Mouse (Mus musculus) macrophage (primary cell): ENCODE data around the gene Cdkal1. TPM values are rescaled to one million over a fixed set of nuclear protein-coding genes. Genes with fewer than 3 reads are reported as not detected.

Source experiments
- H3K27ac ChIP-seq: fragments of 350-480 bp; formaldehyde crosslinking; 2 replicates; pipeline ENCODE4 v1.9.0; 2021
- H3K36me3 ChIP-seq: fragments of 350-480 bp; formaldehyde crosslinking; 2 replicates; pipeline ENCODE4 v1.9.0; 2021; ENCODE audit errors: inconsistent target
- H3K4me3 ChIP-seq: fragments of 350-480 bp; formaldehyde crosslinking; 2 replicates; pipeline ENCODE4 v1.9.0; 2021; ENCODE audit errors: inconsistent target
- H3K79me2 ChIP-seq: fragments of 350-480 bp; formaldehyde crosslinking; 2 replicates; pipeline ENCODE4 v1.9.0; 2021; ENCODE audit errors: inconsistent target
- WGBS: methylation state at CpG from one replicate; pipeline ENCODE4 v1.1.7; 2026; ENCODE audit warnings: inconsistent platforms; ENCODE audit not compliant: missing documents; 5-methylcytosine and 5-hydroxymethylcytosine counted together
- polyA plus RNA-seq: library from polyadenylated mRNA; stranded (reverse); fragments of 250-400 nt; gene quantifications from 3 replicates; pipeline ENCODE4 v1.2.4, GENCODE M21; 2018; ENCODE audit warnings: inconsistent platforms

The Cdkal1 gene
- polyA plus RNA-seq, 1 experiment from 2014 or later: 12.2 TPM

DNA sequence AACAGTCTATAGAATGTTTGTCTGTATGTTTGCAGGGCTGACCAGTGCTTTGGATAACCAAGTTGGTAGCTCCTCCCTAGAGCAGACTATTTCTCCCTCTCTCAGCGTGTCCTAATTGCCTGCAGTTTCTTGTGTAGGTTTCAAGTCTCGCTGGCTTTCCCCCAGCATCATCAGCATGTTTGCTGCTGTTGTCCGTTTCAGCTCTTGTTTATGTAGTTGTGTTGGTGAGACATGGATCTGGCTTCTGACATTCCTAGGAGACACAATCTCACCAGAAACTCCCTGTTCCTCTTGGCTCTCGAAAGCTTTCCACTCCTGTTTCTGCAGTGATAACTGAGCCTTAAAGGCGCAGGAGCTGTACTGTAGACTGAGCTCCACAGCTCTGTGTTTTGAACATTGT is 224.1 kb downstream of the Cdkal1 start:
- H3K4me3 ChIP-seq: no peak overlapping the region
- 98% methylated on average over 4 of the region's 5 CpGs for WGBS

DNA sequence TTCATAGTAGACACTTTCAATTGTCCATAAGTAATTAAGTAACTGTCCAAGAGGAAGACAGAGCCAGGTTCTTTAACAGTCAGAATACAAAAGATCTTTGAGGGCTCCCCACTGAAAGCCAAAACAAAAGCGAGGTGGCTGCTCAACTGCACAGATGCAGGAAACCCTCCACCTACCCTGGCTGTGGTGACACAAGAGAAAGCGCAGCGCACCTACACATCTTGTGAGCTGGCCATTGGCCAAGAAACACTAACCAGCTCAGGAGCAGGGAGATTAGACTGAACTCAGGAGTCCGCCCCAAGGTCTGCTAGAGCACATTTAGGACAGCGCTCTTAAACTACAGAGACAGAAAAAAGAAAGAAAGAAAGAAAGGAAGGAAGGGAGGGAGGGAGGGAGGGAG is 226.9 kb downstream of the Cdkal1 start:
- Histone ChIP-seq H3K36me3 (no peaks in the 10 kb centered on the region), H3K4me3 (no peak overlapping the region), H3K27ac (no peak overlapping the region), H3K79me2 (no peaks in the 10 kb centered on the region)
- 66% methylated on average over 4 of the region's 5 CpGs for WGBS

More for the DNA sequence above, 224.1 kb downstream of the Cdkal1 start:
- Histone ChIP-seq H3K79me2 (no peaks in the 10 kb centered on the region), H3K36me3 (no peaks in the 10 kb centered on the region), H3K27ac (no peak overlapping the region)

DNA sequence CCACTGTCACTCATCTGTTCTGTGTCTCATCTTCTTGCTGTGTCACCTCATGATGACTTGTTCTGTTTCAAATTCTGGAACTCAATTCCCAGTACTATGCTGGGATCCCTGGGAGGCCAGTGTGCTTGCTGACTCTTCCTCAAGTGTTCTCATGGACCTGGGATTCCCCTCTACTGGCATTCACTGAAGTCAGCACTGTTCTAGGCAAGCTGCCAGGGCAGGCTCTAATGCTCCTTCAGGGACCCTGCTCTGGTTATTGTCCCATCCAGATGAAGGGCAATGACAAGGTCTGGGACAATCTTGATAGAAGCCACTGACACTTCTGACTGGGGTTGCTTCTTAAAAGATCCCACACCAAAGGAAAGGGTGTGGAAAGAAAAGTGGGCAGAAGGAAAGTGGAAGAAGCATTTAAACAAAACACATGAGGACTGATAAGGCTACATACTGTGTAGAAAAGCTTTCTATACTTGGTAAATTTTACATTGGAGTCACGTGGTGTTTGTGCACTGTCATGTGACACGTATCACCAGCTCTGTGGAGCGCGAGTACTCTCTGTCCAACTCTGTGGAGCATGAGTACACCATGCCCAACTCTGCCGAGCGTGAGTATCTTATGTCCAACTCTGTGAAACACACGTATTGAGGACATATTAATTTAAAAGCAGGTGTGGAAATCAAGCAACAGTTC is 227.9 kb downstream of the Cdkal1 start:
- Histone ChIP-seq H3K79me2 (no peaks in the 10 kb centered on the region), H3K36me3 (no peaks in the 10 kb centered on the region), H3K4me3 (no peak overlapping the region), H3K27ac (no peak overlapping the region)
- WGBS: 96% methylated on average over 7 of the region's 7 CpGs

DNA sequence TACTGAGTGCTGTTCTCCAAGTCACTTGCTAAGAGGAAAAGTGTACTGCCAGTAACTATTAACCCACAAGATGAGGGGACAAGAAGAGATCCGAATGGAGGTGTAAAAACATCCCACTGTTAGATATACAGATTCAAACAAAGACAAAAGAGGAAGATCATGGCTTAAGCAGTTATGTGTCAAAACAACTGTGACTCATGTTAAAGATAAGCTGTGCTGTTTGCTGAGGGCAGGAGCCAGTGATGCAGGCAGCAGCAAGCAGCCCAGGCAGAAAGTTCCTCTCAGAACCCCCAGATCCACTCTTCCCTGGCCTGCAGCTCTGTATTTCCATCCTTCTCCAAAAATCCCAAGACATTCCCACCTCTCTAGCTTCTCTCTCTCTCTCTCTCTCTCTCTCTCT is 230.5 kb downstream of the Cdkal1 start:
- H3K27ac ChIP-seq: no peak overlapping the region
- 44% methylated on average over 1 of the region's 1 CpGs for WGBS
- H3K4me3 ChIP-seq: no peak overlapping the region
- no peaks in the 10 kb centered on the region for H3K79me2 ChIP-seq
- H3K36me3 ChIP-seq: no peaks in the 10 kb centered on the region

DNA sequence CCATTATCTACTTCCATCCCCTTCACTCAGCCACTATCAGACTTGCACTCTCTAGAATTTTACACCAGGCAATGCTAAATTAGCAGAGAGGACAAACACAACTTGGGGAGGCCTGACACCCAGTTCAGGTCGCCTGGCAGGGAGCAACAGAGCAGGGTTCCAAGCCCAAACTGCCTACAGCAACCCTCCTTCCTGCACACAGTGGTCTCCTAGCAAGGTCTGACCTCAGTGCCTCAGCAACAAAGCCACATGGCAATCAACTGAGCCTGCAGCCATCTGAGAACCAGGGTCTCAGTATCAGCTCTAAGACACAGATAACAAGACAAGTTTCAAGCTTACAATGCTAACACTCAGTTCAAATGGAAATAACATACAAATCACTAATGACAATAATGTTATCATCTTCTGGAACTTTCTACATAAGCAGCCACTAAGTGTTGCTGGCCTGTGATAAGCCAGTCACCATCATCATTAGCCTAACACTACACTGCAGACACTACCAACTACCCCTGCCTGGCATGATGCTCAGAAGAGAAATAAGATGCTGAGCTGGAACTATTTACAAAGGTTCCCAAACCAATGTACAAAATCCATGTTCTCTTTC is 231.7 kb downstream of the Cdkal1 start:
- Histone ChIP-seq H3K4me3 (no peak overlapping the region), H3K27ac (no peak overlapping the region), H3K36me3 (no peaks in the 10 kb centered on the region), H3K79me2 (no peaks in the 10 kb centered on the region)
- 82% methylated on average over 1 of the region's 1 CpGs for WGBS

DNA sequence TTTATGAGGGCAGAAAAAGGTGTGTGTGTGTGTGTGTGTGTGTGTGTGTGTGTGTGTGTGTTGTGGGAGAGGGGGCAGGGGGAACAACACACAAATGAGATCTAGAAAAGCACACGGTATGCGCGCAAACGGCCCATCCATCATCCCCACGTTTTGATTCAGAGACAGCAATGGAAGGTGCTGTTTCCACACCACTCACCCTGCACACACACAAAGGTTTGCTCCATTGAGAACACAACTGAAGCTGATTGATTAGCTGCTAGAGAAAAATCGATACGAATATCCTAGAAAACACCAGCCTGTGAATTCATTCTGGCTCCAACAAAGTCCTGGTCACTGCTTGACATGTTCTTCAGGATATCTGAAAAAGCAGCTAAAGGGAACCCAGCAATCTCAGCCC is 233.6 kb downstream of the Cdkal1 start:
- Histone ChIP-seq H3K27ac (no peak overlapping the region), H3K4me3 (no peak overlapping the region), H3K36me3 (no peaks in the 10 kb centered on the region), H3K79me2 (no peaks in the 10 kb centered on the region)
- WGBS: 91% methylated on average over 7 of the region's 7 CpGs

DNA sequence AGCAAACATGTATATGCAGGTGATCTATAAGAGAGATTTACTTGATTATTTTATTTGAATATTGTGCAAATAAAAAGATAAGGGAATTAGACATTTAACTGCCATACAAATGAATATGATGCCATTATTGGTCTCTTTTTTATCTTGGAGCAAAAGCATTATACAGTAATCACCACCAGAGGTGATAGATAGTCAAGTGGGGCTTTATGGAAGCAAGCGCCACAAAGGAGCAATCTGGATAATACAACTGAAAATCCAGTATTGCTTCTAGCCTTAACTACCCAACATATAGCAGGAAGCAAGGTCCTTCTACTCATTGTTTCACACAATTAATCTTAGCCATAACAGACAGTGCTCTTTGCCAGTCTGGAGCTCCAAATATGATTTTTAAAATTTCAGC is 234.1 kb downstream of the Cdkal1 start:
- H3K4me3 ChIP-seq: no peak overlapping the region
- no peaks in the 10 kb centered on the region for H3K36me3 ChIP-seq
- no peaks in the 10 kb centered on the region for H3K79me2 ChIP-seq
- H3K27ac ChIP-seq: no peak overlapping the region
- WGBS: 92% methylated on average over 1 of the region's 1 CpGs

DNA sequence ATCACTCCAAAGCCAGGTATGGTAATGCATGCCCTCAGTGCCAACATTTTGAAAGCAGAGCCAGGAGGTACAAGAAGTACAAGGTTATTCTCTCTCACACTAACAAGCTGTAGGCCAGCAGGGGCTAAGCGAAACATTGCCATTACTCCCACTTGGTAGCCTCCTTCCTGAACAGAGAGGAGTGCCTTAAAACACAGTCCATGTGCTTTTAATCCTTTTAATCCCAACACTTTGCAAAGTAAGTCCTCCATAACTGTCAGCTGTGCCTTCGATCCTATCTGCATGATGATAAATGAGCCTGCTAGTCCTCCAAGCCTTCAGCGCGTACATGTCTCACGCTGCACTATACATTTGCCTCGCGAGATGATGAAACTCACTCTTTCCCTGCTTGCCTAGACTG is 234.6 kb downstream of the Cdkal1 start:
- no peaks in the 10 kb centered on the region for H3K36me3 ChIP-seq
- H3K79me2 ChIP-seq: no peaks in the 10 kb centered on the region
- 94% methylated on average over 7 of the region's 7 CpGs for WGBS

DNA sequence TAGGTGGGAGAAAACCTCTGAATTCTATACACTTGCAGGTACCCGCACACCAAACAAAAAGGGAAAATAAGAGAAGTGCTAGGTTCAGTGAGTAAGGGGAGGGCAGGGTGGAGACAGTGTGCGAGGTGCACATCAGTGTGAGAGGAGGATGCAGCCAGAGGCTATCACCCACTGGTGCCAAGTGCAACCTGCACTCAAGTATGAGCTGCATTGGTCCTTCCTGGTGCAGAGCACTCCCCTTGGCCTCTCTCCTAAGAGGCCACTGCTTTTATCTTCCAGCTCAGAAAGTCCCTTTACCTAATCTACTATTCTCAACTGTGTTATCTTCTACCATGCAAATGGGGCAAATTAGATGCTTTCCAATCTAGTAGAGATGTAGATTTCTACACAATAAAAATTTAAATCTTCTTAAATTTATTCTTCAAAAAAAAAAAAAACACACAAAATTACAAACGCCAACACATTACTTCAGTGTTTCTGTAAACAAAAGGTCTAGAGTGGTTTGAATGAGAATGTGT is 238.8 kb downstream of the Cdkal1 start:
- H3K79me2 ChIP-seq: no peaks in the 10 kb centered on the region
- no peak overlapping the region for H3K4me3 ChIP-seq
- WGBS: 93% methylated on average over 3 of the region's 3 CpGs
- H3K36me3 ChIP-seq: no peaks in the 10 kb centered on the region
- no peak overlapping the region for H3K27ac ChIP-seq

More for the DNA sequence above, 234.6 kb downstream of the Cdkal1 start:
- H3K4me3 ChIP-seq: no peak overlapping the region
- H3K27ac ChIP-seq: no peak overlapping the region

DNA sequence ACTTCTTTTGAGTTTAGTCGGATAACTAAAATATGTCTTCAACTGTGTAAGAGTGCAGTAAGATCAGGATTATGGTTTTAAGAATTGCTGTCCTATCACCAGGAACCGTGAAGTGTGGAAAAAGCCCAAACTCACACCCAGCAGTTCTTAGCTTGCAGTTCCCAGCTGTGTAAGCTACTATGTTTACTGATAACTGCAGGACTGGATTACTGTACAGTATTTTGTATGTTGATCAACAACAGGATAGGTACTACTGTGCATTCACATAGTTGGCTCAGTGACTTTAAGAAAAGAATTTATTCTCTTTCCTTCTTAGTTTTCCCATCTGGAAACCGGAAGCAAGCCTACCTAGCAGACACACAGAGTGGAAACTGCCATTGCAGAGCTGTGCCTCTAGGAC is 239.5 kb downstream of the Cdkal1 start:
- Histone ChIP-seq H3K79me2 (no peaks in the 10 kb centered on the region), H3K4me3 (no peak overlapping the region), H3K36me3 (no peaks in the 10 kb centered on the region), H3K27ac (no peak overlapping the region)
- 92% methylated on average over 3 of the region's 3 CpGs for WGBS

DNA sequence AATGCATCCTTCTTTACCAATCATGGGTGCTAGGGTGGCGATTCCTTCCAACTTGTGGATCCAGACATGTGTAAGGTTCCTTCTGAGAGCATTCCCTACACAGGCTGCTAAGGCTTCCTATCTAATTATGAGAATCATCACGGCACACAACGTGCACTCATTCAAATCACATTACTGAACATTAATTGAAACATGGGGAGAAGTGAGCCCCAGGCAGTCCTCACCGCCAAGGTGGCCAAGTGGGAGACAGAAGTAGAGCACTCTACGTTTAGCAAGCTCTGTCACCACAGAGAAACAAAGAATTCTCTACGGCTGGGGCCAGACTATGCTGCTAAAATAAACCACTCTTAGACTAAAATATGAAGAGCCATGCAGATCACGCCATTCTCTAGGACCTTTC is 240.4 kb downstream of the Cdkal1 start:
- Histone ChIP-seq H3K27ac (no peak overlapping the region), H3K4me3 (no peak overlapping the region), H3K79me2 (no peaks in the 10 kb centered on the region), H3K36me3 (no peaks in the 10 kb centered on the region)
- WGBS: 99% methylated on average over 7 of the region's 7 CpGs

DNA sequence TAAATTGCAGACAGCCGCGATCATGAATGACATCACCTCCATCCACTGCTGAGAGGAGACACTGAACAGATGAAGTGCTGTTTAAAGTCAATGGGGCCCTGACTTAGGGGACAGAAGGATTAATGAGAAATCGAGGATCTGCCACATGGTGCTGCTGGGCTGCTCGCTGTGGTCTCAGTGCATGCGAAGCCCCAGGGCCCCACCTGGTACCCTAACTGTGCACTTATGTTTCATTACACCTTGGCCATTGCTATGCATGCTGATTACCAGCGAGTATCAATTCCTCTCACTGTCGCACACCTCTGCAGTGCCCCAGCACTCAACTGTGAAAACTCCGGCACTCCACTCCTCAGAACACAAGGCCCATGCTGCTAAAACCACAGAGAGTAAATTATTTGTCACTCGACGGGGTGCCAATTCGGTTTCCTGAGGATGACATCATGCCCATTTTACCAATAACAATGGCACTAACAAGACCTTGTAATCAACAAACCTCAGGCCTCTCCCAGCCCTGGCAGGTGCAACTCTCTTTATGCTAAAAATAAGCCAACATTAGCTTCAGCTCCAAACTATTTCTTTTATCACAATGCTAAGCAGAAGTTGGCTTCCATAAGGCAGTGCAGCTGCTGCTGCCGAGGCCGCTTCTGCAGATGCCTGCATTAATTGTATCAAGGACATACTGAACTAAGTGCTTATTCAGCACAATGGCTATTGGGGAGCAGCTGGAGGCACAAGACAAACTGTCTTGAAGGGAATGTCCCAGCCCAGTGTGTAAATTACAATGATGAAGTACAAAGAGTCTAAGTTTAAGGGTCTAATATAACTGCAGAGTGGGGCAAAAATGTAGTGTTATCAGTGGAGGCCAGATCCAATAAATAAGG is 245.2 kb downstream of the Cdkal1 start:
- Histone ChIP-seq H3K27ac (no peak overlapping the region), H3K79me2 (no peaks in the 10 kb centered on the region), H3K36me3 (no peaks in the 10 kb centered on the region), H3K4me3 (no peak overlapping the region)
- 85% methylated on average over 13 of the region's 13 CpGs for WGBS

DNA sequence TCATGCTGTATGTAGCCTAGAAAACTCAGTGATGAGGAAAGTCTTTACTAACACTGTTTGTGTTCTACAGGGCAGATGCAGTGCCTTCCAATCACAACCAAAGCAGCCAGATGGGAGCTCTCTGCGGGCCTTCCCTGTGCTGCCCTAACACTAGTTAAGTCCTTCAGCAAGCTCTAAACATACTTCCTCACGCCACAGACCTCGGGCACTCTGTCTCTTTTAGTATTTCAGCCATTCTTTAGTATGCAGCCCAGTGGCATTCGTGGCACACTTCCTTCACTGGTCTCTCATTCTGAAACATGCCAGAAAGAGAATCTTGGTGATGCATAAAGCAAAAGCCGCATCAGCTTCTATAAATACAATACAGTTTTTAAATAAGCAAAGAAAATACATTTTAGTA is 246.0 kb downstream of the Cdkal1 start:
- 89% methylated on average over 5 of the region's 5 CpGs for WGBS
- no peak overlapping the region for H3K4me3 ChIP-seq
- no peaks in the 10 kb centered on the region for H3K79me2 ChIP-seq
- no peak overlapping the region for H3K27ac ChIP-seq
- H3K36me3 ChIP-seq: no peaks in the 10 kb centered on the region

DNA sequence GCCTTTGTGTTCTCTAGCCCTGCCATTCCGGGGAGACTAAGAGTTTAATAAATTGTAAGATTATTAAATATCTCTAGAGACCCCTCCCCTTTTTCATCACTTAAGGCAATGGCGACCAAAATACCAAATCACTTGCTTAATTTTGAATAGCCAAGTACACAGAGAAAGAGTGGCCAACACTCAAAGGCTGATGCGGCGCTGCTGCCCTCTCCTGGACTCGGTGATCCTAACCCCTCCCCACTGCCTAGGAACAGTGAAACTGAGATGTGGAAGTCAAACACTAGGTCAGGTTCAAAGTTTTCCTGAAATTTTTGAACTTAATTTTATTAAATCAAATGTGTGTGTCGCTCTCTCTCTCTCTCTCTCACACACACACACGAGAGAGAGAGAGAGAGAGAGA is 251.2 kb downstream of the Cdkal1 start:
- Histone ChIP-seq H3K36me3 (no peaks in the 10 kb centered on the region), H3K4me3 (no peak overlapping the region), H3K79me2 (no peaks in the 10 kb centered on the region), H3K27ac (no peak overlapping the region)
- WGBS: 57% methylated on average over 5 of the region's 7 CpGs

DNA sequence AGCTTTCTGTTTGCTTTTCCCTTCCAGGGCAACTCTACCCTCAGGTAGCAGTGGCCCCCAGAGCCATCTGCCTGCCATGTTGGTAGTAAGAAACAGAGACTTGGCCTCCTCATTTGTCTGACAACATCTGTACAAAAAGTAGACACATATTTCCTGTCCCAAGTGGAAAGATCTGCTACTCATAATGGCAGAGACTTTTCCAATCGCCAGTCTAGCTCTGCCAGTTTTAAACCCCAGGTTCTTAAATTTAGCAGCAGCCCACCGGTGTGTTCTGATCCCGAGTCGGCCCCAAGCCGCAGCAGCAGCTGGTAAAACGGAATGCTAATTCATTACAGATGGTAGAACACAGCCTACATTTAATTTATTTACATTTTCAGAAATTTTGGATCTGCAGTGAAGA is 251.9 kb downstream of the Cdkal1 start:
- no peaks in the 10 kb centered on the region for H3K79me2 ChIP-seq
- no peaks in the 10 kb centered on the region for H3K36me3 ChIP-seq
- no peak overlapping the region for H3K27ac ChIP-seq
- WGBS: 94% methylated on average over 6 of the region's 6 CpGs
- H3K4me3 ChIP-seq: no peak overlapping the region
